Mouse (Mus musculus) urinary bladder, adult 18-20 months (tissue): ENCODE measurements around the gene Lnx1.

Source experiments
- DNase-seq, 2 experiments: peaks; one replicate each; pipeline ENCODE4 v3.0.0; 2022; ENCODE audit warnings: low spot score in 2 of 2, mixed read lengths in 2 of 2

The Lnx1 gene

GRCm38 (mm10) chr5:74702766-74703165 is at the start of gene Lnx1:
Lnx1 (minus strand) TSS chr5:74702912.
- DNase-seq: peak; percentile 38 to 56

GRCm38 (mm10) chr5:74750501-74750900 is 47.8 kb upstream of the Lnx1 start:
- peak in 1 of 2 experiments; percentile 46 for DNase-seq

GRCm38 (mm10) chr5:74747476-74747875 is 44.8 kb upstream of the Lnx1 start:
- no peak for DNase-seq

GRCm38 (mm10) chr5:74740951-74741350 is 38.2 kb upstream of the Lnx1 start:
- no peak for DNase-seq

GRCm38 (mm10) chr5:74739435-74739834 is 36.7 kb upstream of the Lnx1 start:
- DNase-seq: no peak

GRCm38 (mm10) chr5:74738312-74738711 is 35.6 kb upstream of the Lnx1 start:
- DNase-seq: peak; percentile 51 to 80

GRCm38 (mm10) chr5:74733885-74734558 is 31.3 kb upstream of the Lnx1 start:
- no peak for DNase-seq

GRCm38 (mm10) chr5:74732613-74733012 is 29.9 kb upstream of the Lnx1 start:
- DNase-seq: no peak

GRCm38 (mm10) chr5:74730601-74731000 is 27.9 kb upstream of the Lnx1 start:
- DNase-seq: no peak

- DNase-seq: no peak
Observed at GRCm38 (mm10) chr5:74729567-74729966, 26.9 kb upstream of the Lnx1 start.

- no peak for DNase-seq
Observed at GRCm38 (mm10) chr5:74728186-74728585, 25.5 kb upstream of the Lnx1 start.

- no peak for DNase-seq
Observed at GRCm38 (mm10) chr5:74727319-74727718, 24.6 kb upstream of the Lnx1 start.

GRCm38 (mm10) chr5:74725541-74725940 is 22.8 kb upstream of the Lnx1 start:
- no peak for DNase-seq

- DNase-seq: no peak
Observed at GRCm38 (mm10) chr5:74721816-74722215, 19.1 kb upstream of the Lnx1 start.

- DNase-seq: no peak
Observed at GRCm38 (mm10) chr5:74720661-74721060, 17.9 kb upstream of the Lnx1 start.

GRCm38 (mm10) chr5:74716165-74716564 is 13.5 kb upstream of the Lnx1 start:
- DNase-seq: no peak

GRCm38 (mm10) chr5:74712811-74713210 is 10.1 kb upstream of the Lnx1 start:
- DNase-seq: no peak

GRCm38 (mm10) chr5:74711988-74712387 is 9.3 kb upstream of the Lnx1 start:
- DNase-seq: no peak

GRCm38 (mm10) chr5:74711056-74711455 is 8.3 kb upstream of the Lnx1 start:
- peak in 1 of 2 experiments; percentile 59 for DNase-seq

GRCm38 (mm10) chr5:74710181-74710580 is 7.5 kb upstream of the Lnx1 start:
- no peak for DNase-seq

GRCm38 (mm10) chr5:74704460-74704790 is 1.7 kb upstream of the Lnx1 start:
- DNase-seq: peak; percentile 78 to 79

- peak in 1 of 2 experiments; percentile 23 for DNase-seq
Observed at GRCm38 (mm10) chr5:74703741-74704459, 1.2 kb upstream of the Lnx1 start.

GRCm38 (mm10) chr5:74700918-74701317 is 1.8 kb downstream of the Lnx1 start:
- no peak for DNase-seq
